Mouse (Mus musculus) G1E (cell line): ENCODE measurements at regions not wholly inside any gene's neighbourhood (a gene's known extent, or its start where the extent isn't known, plus 50 kb on each side); places are given as distances from the start of the nearest gene placed in this dataset.

ENCODE experiments used
- CTCF ChIP-seq: IDR thresholded peaks from 2 replicates; pipeline ENCODE4 v1.5.1; 2012; ENCODE audit warnings: low read depth, low read length, inconsistent platforms, mixed read lengths
- GATA2 ChIP-seq: IDR thresholded peaks from 2 replicates; pipeline ENCODE4 v1.6.1; 2012; ENCODE audit warnings: low read depth, low read length, inconsistent platforms, borderline replicate concordance
- TAL1 ChIP-seq: conservative IDR thresholded peaks from 2 replicates; pipeline ENCODE4 v1.6.1; 2012; ENCODE audit warnings: low read depth, low read length, inconsistent platforms, mixed read lengths

- TF ChIP-seq CTCF (no peak), GATA2 (no peak), TAL1 (no peak)
These were observed 264.1 kb downstream of the Cdc5l start for GRCm38 (mm10) chr17:45169257-45169994.
